Mouse (Mus musculus) cerebellum, adult 9-11 months (tissue): ENCODE data around the gene St14.
"Not testable (repeated sequence)": the region's sequence is repeated elsewhere in the genome, so short reads cannot be mapped to it uniquely, and the experiment has no call there.

ENCODE experiments used
- DNase-seq: peaks from one replicate; pipeline ENCODE4 v3.0.0; 2022

The St14 gene

GRCm38 (mm10) chr9:31082771-31083170 is 48.9 kb downstream of the St14 start:
- DNase-seq, result no peak

GRCm38 (mm10) chr9:31082054-31082666 is 49.5 kb downstream of the St14 start:
- peak; percentile 69 for DNase-seq

DNA sequence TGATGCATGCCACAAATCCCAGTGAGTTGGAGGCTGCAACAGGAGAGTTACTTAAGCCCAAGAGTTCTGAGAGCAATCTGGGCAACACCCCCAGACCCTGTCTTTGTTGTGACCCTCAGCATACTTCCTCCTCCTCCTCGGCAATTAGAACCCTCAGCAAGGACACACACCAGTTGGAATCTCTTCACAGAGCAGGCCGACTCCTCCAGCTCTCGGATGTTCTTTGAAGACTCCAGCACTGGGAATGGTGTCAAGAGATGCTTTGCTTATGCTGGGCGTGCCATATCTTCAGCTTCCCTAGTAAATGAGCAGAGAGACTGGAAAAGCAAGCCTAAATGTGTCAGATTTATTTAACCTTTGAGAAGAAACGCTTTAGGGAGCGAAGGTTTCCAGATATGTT is 50.9 kb downstream of the St14 start:
- DNase-seq, result no peak

DNA sequence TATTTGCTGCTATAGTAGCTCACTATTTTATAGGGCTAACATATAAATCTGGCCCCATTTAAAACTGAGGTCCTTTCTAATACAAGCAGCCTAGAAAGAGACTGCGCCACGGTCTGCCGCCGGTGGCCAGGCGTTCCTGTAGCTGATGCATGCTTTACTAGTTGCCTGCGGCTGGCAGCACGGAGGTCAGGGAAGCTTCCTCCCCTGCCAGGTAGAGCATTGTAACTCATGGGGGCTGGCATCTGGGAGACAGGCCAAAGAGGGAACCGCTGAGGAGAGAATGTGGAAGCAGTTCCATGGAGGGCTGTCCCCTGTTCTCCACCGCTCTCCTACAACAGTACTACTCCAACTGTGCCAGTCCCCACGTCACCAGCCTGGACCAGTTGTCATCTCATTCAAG is 56.8 kb downstream of the St14 start:
- DNase-seq, result no peak

- no peak for DNase-seq
Observed at GRCm38 (mm10) chr9:31073797-31074196, 57.9 kb downstream of the St14 start.

DNA sequence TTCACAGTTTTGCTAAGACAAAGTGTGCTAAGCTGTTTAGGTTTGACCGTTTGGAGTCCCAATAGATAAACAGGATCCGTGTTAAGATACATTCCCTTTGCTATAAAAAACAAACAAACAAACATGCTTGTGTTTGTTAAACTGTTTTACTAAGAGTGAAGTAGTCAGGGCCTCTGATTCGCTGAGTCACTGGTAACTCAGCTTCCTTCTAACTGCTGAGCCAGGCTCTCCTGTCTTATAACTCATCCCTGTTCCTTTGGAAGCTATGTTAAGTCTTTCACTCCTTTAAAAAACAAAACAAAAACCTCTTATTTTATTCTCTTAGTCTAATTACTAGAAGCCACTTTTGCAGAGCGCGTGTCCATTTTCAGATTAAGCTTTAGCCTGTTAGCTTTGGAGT is 59.4 kb downstream of the St14 start:
- DNase-seq, result no peak

- no peak for DNase-seq
Observed at GRCm38 (mm10) chr9:31070706-31071105, 60.9 kb downstream of the St14 start.

DNA sequence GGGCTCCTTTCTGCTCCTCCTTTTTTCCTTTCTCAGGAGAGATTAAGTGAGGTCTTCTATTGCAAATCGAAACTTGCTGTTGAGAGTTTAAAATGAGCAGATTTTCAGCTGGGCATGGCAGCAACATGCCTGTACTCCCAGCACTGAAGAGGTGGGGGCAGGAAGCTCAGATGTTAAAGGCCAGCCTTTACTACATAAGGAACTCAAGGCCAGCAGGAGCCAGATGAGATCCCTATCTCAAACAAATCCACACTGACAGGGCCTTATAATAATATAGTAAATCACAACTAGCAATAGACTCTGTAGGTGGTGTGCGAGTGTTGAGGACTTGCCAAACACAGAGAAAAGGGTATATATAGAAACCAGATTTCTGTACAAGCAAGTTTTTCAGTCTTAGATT is 72.9 kb downstream of the St14 start:
- DNase-seq, result no peak

DNA sequence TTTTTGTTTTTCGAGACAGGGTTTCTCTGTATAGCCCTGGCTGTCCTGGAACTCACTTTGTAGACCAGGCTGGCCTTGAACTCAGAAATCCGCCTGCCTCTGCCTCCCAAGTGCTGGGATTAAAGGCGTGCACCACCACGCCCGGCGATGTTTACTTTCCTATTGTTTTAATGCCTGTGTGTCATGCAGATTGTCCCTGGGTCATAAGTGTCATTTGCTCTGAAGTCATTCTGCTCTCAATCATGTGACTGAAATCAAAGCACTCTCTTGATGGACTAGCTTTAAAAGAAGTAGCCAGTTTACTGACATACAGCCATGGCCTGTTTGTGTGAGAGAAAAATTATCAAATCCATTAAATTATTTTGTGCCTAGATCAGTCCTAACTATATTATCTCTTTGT is 80.1 kb downstream of the St14 start:
- DNase-seq, result not testable (repeated sequence)

- DNase-seq, result no peak
Observed at GRCm38 (mm10) chr9:31050208-31050607, 81.4 kb downstream of the St14 start.
